Mouse (Mus musculus): ENCODE results near the gene Olfr1118. TPM values are rescaled to one million over a fixed set of nuclear protein-coding genes. Genes with fewer than 3 reads are reported as not detected.
"Not testable (repeated sequence)": the region's sequence is repeated elsewhere in the genome, so short reads cannot be mapped to it uniquely, and the experiment has no call there.

Olfr1118 gene
- polyA plus RNA-seq (2012; fragmentation: generic; extraction: Trizol) = not detected

DNA sequence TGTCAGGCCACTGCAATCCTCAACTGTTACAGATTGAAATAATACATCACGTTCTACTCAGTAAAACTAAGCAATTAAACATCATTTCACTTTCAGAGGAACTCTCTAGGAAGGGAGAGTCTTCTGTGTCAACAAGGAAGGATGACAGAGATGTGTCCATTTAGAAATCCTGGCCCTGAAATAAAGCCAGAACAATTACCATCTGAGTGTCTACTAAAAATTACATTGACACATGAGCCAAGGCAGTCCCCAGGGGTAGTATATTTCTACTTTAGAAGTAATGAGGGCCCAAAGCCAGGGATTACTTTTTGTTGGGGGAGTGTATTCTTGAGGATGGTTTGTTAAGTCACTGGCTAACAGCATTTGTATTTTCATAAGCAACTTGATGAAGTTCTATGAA lies at the start of gene Olfr1118:
TSS of gene Olfr1118 (plus strand) at position 301 of the 400 bp plus-strand sequence.
- Histone ChIP-seq H3K36me3 (ENCODE audit: control insufficient read depth, insufficient read depth) (no peaks in the 10 kb centered on the region), H3K4me3 (no peak within 1 kb of the TSS), H3K79me2 (ENCODE audit: control insufficient read depth, insufficient read depth) (no peaks in the 10 kb centered on the region), H3ac (ENCODE audit: control insufficient read depth, insufficient read length) (no peak within 1 kb of the TSS), H3K4me2 (ENCODE audit: low read depth) (no peak within 1 kb of the TSS), H3K27me3 (ENCODE audit: control insufficient read depth, insufficient read depth, insufficient read length) (no peaks in the 10 kb centered on the region)
- TF ChIP-seq CEBPB (IDR thresholded peaks at IDR 0.05; ENCODE audit: insufficient read depth, poor library complexity, severe bottlenecking) (no peak), TCF12 (IDR thresholded peaks at IDR 0.05; ENCODE audit: insufficient read depth, poor library complexity, severe bottlenecking) (no peak), E2F4 (IDR thresholded peaks at IDR 0.05; ENCODE audit: insufficient read depth) (no peak), SRF (IDR thresholded peaks at IDR 0.05; ENCODE audit: control insufficient read depth, insufficient read length, low read depth) (no peak), MYOD1 (IDR thresholded peaks at IDR 0.05; ENCODE audit: control insufficient read depth in 1 of 3, insufficient read length in 2 of 3, low read depth in 2 of 3) (no peak), REST (IDR thresholded peaks at IDR 0.05; ENCODE audit: insufficient read depth, insufficient read length) (no peak)

GRCm38 (mm10) chr2:87267234-87267633 lies 40.1 kb upstream of the Olfr1118 start, which contains the start of gene Olfr1116:
TSS of gene Olfr1116 (plus strand) at chr2:87267534.
- TF ChIP-seq TCF12 (IDR thresholded peaks at IDR 0.05; ENCODE audit: insufficient read depth, poor library complexity, severe bottlenecking) (no peak), USF1 (IDR thresholded peaks at IDR 0.05; ENCODE audit: low read depth) (no peak), MAX (IDR thresholded peaks at IDR 0.05; ENCODE audit: low read depth) (no peak), POLR2A (IDR thresholded peaks at IDR 0.05; ENCODE audit: insufficient read length, low read depth) (no peak), POLR2AphosphoS2 (IDR thresholded peaks at IDR 0.05; ENCODE audit: insufficient read length, low read depth) (no peak), CEBPB (IDR thresholded peaks at IDR 0.05; ENCODE audit: insufficient read depth, poor library complexity, severe bottlenecking) (no peak), SRF (IDR thresholded peaks at IDR 0.05; ENCODE audit: control insufficient read depth, insufficient read length, low read depth) (no peak), E2F4 (IDR thresholded peaks at IDR 0.05; ENCODE audit: insufficient read depth) (no peak), TCF3 (IDR thresholded peaks at IDR 0.05; ENCODE audit: insufficient read length, low read depth) (no peak), MYOD1 (IDR thresholded peaks at IDR 0.05; ENCODE audit: control insufficient read depth in 1 of 3, insufficient read length in 2 of 3, low read depth in 2 of 3) (no peak), MYOG (IDR thresholded peaks at IDR 0.05; ENCODE audit: control insufficient read depth in 1 of 3, insufficient read depth in 1 of 3, insufficient read length in 2 of 3, low read depth in 2 of 3) (no peak), REST (IDR thresholded peaks at IDR 0.05; ENCODE audit: insufficient read depth, insufficient read length) (no peak)
- Histone ChIP-seq H3K4me2 (ENCODE audit: low read depth) (no peak within 1 kb of the TSS), H3K36me3 (ENCODE audit: control insufficient read depth, insufficient read depth) (no peaks in the 10 kb centered on the region), H3K4me3 (no peak within 1 kb of the TSS), H3K79me2 (ENCODE audit: control insufficient read depth, insufficient read depth) (no peaks in the 10 kb centered on the region), H3ac (ENCODE audit: control insufficient read depth, insufficient read length) (no peak within 1 kb of the TSS), H3K27me3 (ENCODE audit: control insufficient read depth, insufficient read depth, insufficient read length) (no peaks in the 10 kb centered on the region)

- H3ac ChIP-seq (ENCODE audit: control insufficient read depth, insufficient read length); H3K4me2 ChIP-seq (ENCODE audit: low read depth); H3K36me3 ChIP-seq (ENCODE audit: control insufficient read depth, insufficient read depth); H3K79me2 ChIP-seq (ENCODE audit: control insufficient read depth, insufficient read depth); H3K27me3 ChIP-seq (ENCODE audit: control insufficient read depth, insufficient read depth, insufficient read length); H3K4me3 ChIP-seq: not testable (repeated sequence)
These were observed 13.4 kb upstream of the Olfr1118 start for GRCm38 (mm10) chr2:87293977-87294376.

- Histone ChIP-seq H3K4me2 (ENCODE audit: low read depth) (no peak within 1 kb of the TSS), H3K4me3 (no peak within 1 kb of the TSS), H3ac (ENCODE audit: control insufficient read depth, insufficient read length) (no peak within 1 kb of the TSS), H3K79me2 (ENCODE audit: control insufficient read depth, insufficient read depth) (no peaks in the 10 kb centered on the region), H3K27me3 (ENCODE audit: control insufficient read depth, insufficient read depth, insufficient read length) (no peaks in the 10 kb centered on the region), H3K36me3 (ENCODE audit: control insufficient read depth, insufficient read depth) (no peaks in the 10 kb centered on the region)
- TF ChIP-seq MYOD1 (IDR thresholded peaks at IDR 0.05; ENCODE audit: control insufficient read depth in 1 of 3, insufficient read length in 2 of 3, low read depth in 2 of 3) (no peak), POLR2AphosphoS2 (IDR thresholded peaks at IDR 0.05; ENCODE audit: insufficient read length, low read depth) (no peak), TCF12 (IDR thresholded peaks at IDR 0.05; ENCODE audit: insufficient read depth, poor library complexity, severe bottlenecking) (no peak), CEBPB (IDR thresholded peaks at IDR 0.05; ENCODE audit: insufficient read depth, poor library complexity, severe bottlenecking) (no peak), E2F4 (IDR thresholded peaks at IDR 0.05; ENCODE audit: insufficient read depth) (no peak), TCF3 (IDR thresholded peaks at IDR 0.05; ENCODE audit: insufficient read length, low read depth) (no peak), MYOG (IDR thresholded peaks at IDR 0.05; ENCODE audit: control insufficient read depth in 1 of 3, insufficient read depth in 1 of 3, insufficient read length in 2 of 3, low read depth in 2 of 3) (no peak), SRF (IDR thresholded peaks at IDR 0.05; ENCODE audit: control insufficient read depth, insufficient read length, low read depth) (no peak), USF1 (IDR thresholded peaks at IDR 0.05; ENCODE audit: low read depth) (no peak), MAX (IDR thresholded peaks at IDR 0.05; ENCODE audit: low read depth) (no peak), POLR2A (IDR thresholded peaks at IDR 0.05; ENCODE audit: insufficient read length, low read depth) (no peak), REST (IDR thresholded peaks at IDR 0.05; ENCODE audit: insufficient read depth, insufficient read length) (no peak)
These were observed 47.1 kb downstream of the Olfr1118 start, which contains the start of gene Olfr1120 for GRCm38 (mm10) chr2:87354515-87354914. TSS of gene Olfr1120 (plus strand) at chr2:87354815.

GRCm38 (mm10) chr2:87360121-87360520 lies 52.7 kb downstream of the Olfr1118 start:
- not testable (repeated sequence) for H3K4me3 ChIP-seq; H3K36me3 ChIP-seq (ENCODE audit: control insufficient read depth, insufficient read depth); H3K79me2 ChIP-seq (ENCODE audit: control insufficient read depth, insufficient read depth); H3K4me2 ChIP-seq (ENCODE audit: low read depth); H3ac ChIP-seq (ENCODE audit: control insufficient read depth, insufficient read length); H3K27me3 ChIP-seq (ENCODE audit: control insufficient read depth, insufficient read depth, insufficient read length)

Other genes with a start within 250 kb of the Olfr1118 start
- not detected for gene Olfr1107, start 231.8 kb upstream of the Olfr1118 start, polyA plus RNA-seq (2012; fragmentation: generic; extraction: Trizol)
- gene Olfr1109, start 211.6 kb upstream of the Olfr1118 start, polyA plus RNA-seq (2012; fragmentation: generic; extraction: Trizol) = not detected
- gene Olfr259, start 193.0 kb upstream of the Olfr1118 start, polyA plus RNA-seq (2012; fragmentation: generic; extraction: Trizol) = not detected
- gene Olfr1110, start 167.3 kb upstream of the Olfr1118 start, polyA plus RNA-seq (2012; fragmentation: generic; extraction: Trizol) = not detected
- gene Olfr1111, start 155.0 kb upstream of the Olfr1118 start, polyA plus RNA-seq (2012; fragmentation: generic; extraction: Trizol) = not detected
- not detected for gene Olfr1112, start 119.8 kb upstream of the Olfr1118 start, polyA plus RNA-seq (2012; fragmentation: generic; extraction: Trizol)
- gene Olfr1113, start 98.6 kb upstream of the Olfr1118 start, polyA plus RNA-seq (2012; fragmentation: generic; extraction: Trizol) = not detected
- gene Olfr1115, start 59.6 kb upstream of the Olfr1118 start, polyA plus RNA-seq (2012; fragmentation: generic; extraction: Trizol) = not detected
- gene Olfr1116, start 40.0 kb upstream of the Olfr1118 start, polyA plus RNA-seq (2012; fragmentation: generic; extraction: Trizol) = not detected
- not detected for gene Olfr1120, start 47.2 kb downstream of the Olfr1118 start, polyA plus RNA-seq (2012; fragmentation: generic; extraction: Trizol)
- not detected for gene Olfr1121, start 62.3 kb downstream of the Olfr1118 start, polyA plus RNA-seq (2012; fragmentation: generic; extraction: Trizol)
- not detected for gene Olfr1122, start 78.3 kb downstream of the Olfr1118 start, polyA plus RNA-seq (2012; fragmentation: generic; extraction: Trizol)
- gene Olfr1123, start 109.1 kb downstream of the Olfr1118 start, polyA plus RNA-seq (2012; fragmentation: generic; extraction: Trizol) = not detected
- not detected for gene Olfr1124, start 122.7 kb downstream of the Olfr1118 start, polyA plus RNA-seq (2012; fragmentation: generic; extraction: Trizol)
- not detected for gene Olfr1126, start 146.4 kb downstream of the Olfr1118 start, polyA plus RNA-seq (2012; fragmentation: generic; extraction: Trizol)
- gene Pramel7, start 189.5 kb downstream of the Olfr1118 start, polyA plus RNA-seq (2012; fragmentation: generic; extraction: Trizol) = not detected
- gene Pramel6, start 199.0 kb downstream of the Olfr1118 start, polyA plus RNA-seq (2012; fragmentation: generic; extraction: Trizol) = not detected
- gene Olfr153, start 224.2 kb downstream of the Olfr1118 start, polyA plus RNA-seq (2012; fragmentation: generic; extraction: Trizol) = not detected
- gene Olfr1128, start 238.0 kb downstream of the Olfr1118 start, polyA plus RNA-seq (2012; fragmentation: generic; extraction: Trizol) = not detected